Mouse (Mus musculus) CH12.LX (cell line): ENCODE data around the gene Spata20. TPM values are rescaled to one million over a fixed set of nuclear protein-coding genes. Genes with fewer than 3 reads are reported as not detected.

Experiments
- DNase-seq: peaks from one replicate; pipeline ENCODE4 v3.0.0-alpha.2; 2013; ENCODE audit errors: extremely low read depth
- H3K27ac ChIP-seq: 2 replicates; pipeline ENCODE4 v1.5.1; 2012; ENCODE audit warnings: low read depth, mild to moderate bottlenecking, control low read depth, moderate library complexity; ENCODE audit not compliant: insufficient read depth
- H3K27me3 ChIP-seq: replicated peaks from 2 replicates; pipeline ENCODE3; 2012; ENCODE audit warnings: inconsistent platforms
- H3K36me3 ChIP-seq, 2 experiments: replicated peaks in 1 of 2; 2 replicates each; pipeline versions ENCODE3 to v1.6.1; 2012; ENCODE audit warnings: inconsistent platforms in 1 of 2, low read length in 1 of 2, mild to moderate bottlenecking in 1 of 2, mixed read lengths in 1 of 2, moderate library complexity in 1 of 2; ENCODE audit not compliant: control insufficient read depth in 1 of 2, insufficient read depth in 1 of 2
- H3K4me1 ChIP-seq, 2 experiments: 2 replicates each; pipeline ENCODE4 v1.6.1; 2012; ENCODE audit warnings: inconsistent platforms in 1 of 2, moderate library complexity in 1 of 2; ENCODE audit not compliant: insufficient read depth in 2 of 2, control insufficient read depth in 1 of 2
- H3K4me2 ChIP-seq: 2 replicates; pipeline ENCODE4 v1.6.1; 2012; ENCODE audit warnings: low read depth, mild to moderate bottlenecking, control low read depth; ENCODE audit not compliant: poor library complexity, insufficient read depth, severe bottlenecking
- H3K4me3 ChIP-seq, 3 experiments: fragments of 150-350 bp in 1 of 3; sonication (generic) in 1 of 3; replicated peaks in 1 of 3; 2 replicates each; pipeline versions ENCODE3 to v1.5.1; 2011 to 2012; ENCODE audit warnings: low read depth in 2 of 3, low read length in 2 of 3, mild to moderate bottlenecking in 2 of 3, moderate library complexity in 2 of 3, control low read depth in 1 of 3, improper control_type of control experiment in 1 of 3, inconsistent platforms in 1 of 3, mixed read lengths in 1 of 3; ENCODE audit not compliant: poor library complexity in 1 of 3
- H3K79me2 ChIP-seq: replicated peaks from 2 replicates; pipeline ENCODE4 v1.6.1; 2012; ENCODE audit warnings: mild to moderate bottlenecking, moderate library complexity; ENCODE audit not compliant: control insufficient read depth, poor library complexity, insufficient read depth, severe bottlenecking; ENCODE audit errors: extremely low read depth
- H3K9ac ChIP-seq: 2 replicates; pipeline ENCODE4 v1.6.1; 2012; ENCODE audit warnings: low read depth, mild to moderate bottlenecking, control low read depth, moderate library complexity; ENCODE audit not compliant: insufficient read depth
- H3K9me3 ChIP-seq: replicated peaks from 2 replicates; pipeline ENCODE3; 2012; ENCODE audit warnings: low read length, inconsistent platforms, mixed read lengths
- CHD1 ChIP-seq: IDR thresholded peaks from 2 replicates; pipeline ENCODE4 v1.6.1; 2012; ENCODE audit warnings: low read depth, low read length, improper control_type of control experiment, inconsistent platforms
- CHD2 ChIP-seq: IDR thresholded peaks from 2 replicates; pipeline ENCODE4 v1.6.1; 2011; ENCODE audit warnings: low read length, improper control_type of control experiment
- CTCF ChIP-seq, 2 experiments: IDR thresholded peaks in 1 of 2; conservative IDR thresholded peaks in 1 of 2; 2 replicates each; pipeline ENCODE4 v1.5.1; 2011 to 2012; ENCODE audit warnings: low read depth in 2 of 2, low read length in 2 of 2, improper control_type of control experiment in 1 of 2, inconsistent platforms in 1 of 2, mild to moderate bottlenecking in 1 of 2, moderate library complexity in 1 of 2
- E2F4 ChIP-seq: IDR thresholded peaks from 2 replicates; pipeline ENCODE4 v1.6.1; 2011; ENCODE audit warnings: low read depth, low read length, improper control_type of control experiment; ENCODE audit not compliant: insufficient replicate concordance
- EP300 ChIP-seq: IDR thresholded peaks from 2 replicates; pipeline ENCODE4 v1.6.1; 2011; ENCODE audit warnings: low read length, improper control_type of control experiment
- JUN ChIP-seq: IDR thresholded peaks from 2 replicates; pipeline ENCODE4 v1.6.1; 2011; ENCODE audit warnings: low read depth, mild to moderate bottlenecking, low read length, improper control_type of control experiment, moderate library complexity; ENCODE audit not compliant: insufficient read depth
- MAFK ChIP-seq: IDR thresholded peaks from 2 replicates; pipeline ENCODE4 v1.6.1; 2011; ENCODE audit warnings: low read length, improper control_type of control experiment; ENCODE audit not compliant: insufficient replicate concordance
- MEF2A ChIP-seq: IDR thresholded peaks from 2 replicates; pipeline ENCODE4 v1.6.1; 2014; ENCODE audit warnings: low read depth, mild to moderate bottlenecking, inconsistent platforms, low read length, improper control_type of control experiment, borderline replicate concordance
- MXI1 ChIP-seq: IDR thresholded peaks from 2 replicates; pipeline ENCODE4 v1.6.1; 2011; ENCODE audit warnings: mild to moderate bottlenecking, low read depth, low read length, improper control_type of control experiment
- MYC ChIP-seq: IDR thresholded peaks from 2 replicates; pipeline ENCODE4 v1.6.1; 2011; ENCODE audit warnings: low read depth, mild to moderate bottlenecking, improper control_type of control experiment, low read length
- NRF1 ChIP-seq: IDR thresholded peaks from 2 replicates; pipeline ENCODE4 v1.6.1; 2014; ENCODE audit warnings: low read depth, mild to moderate bottlenecking, inconsistent platforms, low read length, improper control_type of control experiment, moderate library complexity
- PAX5 ChIP-seq: IDR thresholded peaks from 2 replicates; pipeline ENCODE4 v1.6.1; 2012; ENCODE audit warnings: low read length, inconsistent platforms, mixed read lengths
- POLR2AphosphoS2 ChIP-seq: IDR thresholded peaks from 2 replicates; pipeline ENCODE4 v1.6.1; 2011; ENCODE audit warnings: low read depth, low read length, improper control_type of control experiment
- RAD21 ChIP-seq: IDR thresholded peaks from 2 replicates; pipeline ENCODE4 v1.6.1; 2011; ENCODE audit warnings: low read depth, mild to moderate bottlenecking, low read length, improper control_type of control experiment, moderate library complexity
- RCOR1 ChIP-seq: conservative IDR thresholded peaks from 2 replicates; pipeline ENCODE4 v1.6.1; 2012; ENCODE audit warnings: low read depth, mild to moderate bottlenecking, inconsistent platforms, low read length, improper control_type of control experiment
- SIN3A ChIP-seq: IDR thresholded peaks from 2 replicates; pipeline ENCODE4 v1.6.1; 2012; ENCODE audit warnings: low read length, improper control_type of control experiment, inconsistent platforms
- SMC3 ChIP-seq: IDR thresholded peaks from 2 replicates; pipeline ENCODE4 v1.6.1; 2011; ENCODE audit warnings: low read depth, low read length, improper control_type of control experiment
- TCF12 ChIP-seq: IDR thresholded peaks from 2 replicates; pipeline ENCODE4 v1.6.1; 2014; ENCODE audit warnings: low read depth, mild to moderate bottlenecking, inconsistent platforms, low read length, improper control_type of control experiment
- ZKSCAN1 ChIP-seq: IDR thresholded peaks from 2 replicates; pipeline ENCODE4 v1.6.1; 2012; ENCODE audit warnings: low read depth, inconsistent platforms, low read length, improper control_type of control experiment, borderline replicate concordance
- ZMIZ1 ChIP-seq: IDR thresholded peaks from 2 replicates; pipeline ENCODE4 v1.6.1; 2012; ENCODE audit warnings: low read depth, mild to moderate bottlenecking, inconsistent platforms, low read length, improper control_type of control experiment
- dilution Hi-C: fragments of 300-500 bp; cut with MboI; formaldehyde crosslinking; loops from 2 replicates; pipeline ENCODE4 v1.14.3; 2020; ENCODE audit warnings: low sequenced_read_pairs; ENCODE audit not compliant: extremely low pct_unique_long_range_greater_than_20kb, extremely low pct_ligation_motif_present
- in situ Hi-C: fragments of 300-500 bp; cut with MboI; formaldehyde crosslinking; loops from 3 replicates; pipeline ENCODE4 v1.14.3; 2019; ENCODE audit warnings: low sequenced_read_pairs, low pct_ligation_motif_present, low pct_unique_long_range_greater_than_20kb, mixed read lengths
- polyA plus RNA-seq: library from polyadenylated mRNA; unstranded; fragments of >175 nt; gene quantifications from 2 replicates; pipeline ENCODE4 v1.2.1, GENCODE M21; 2012; ENCODE audit warnings: low read depth; ENCODE audit not compliant: insufficient read length
- total RNA-seq, 2 experiments: library from RNA; depleted of rRNA; stranded (reverse); fragments of 300-350 nt in 1 of 2; fragments of >200 nt in 1 of 2; gene quantifications; 2 replicates each; pipeline ENCODE4 v1.2.3; 2012 to 2014

Gene Spata20
- total and polyA plus RNA-seq, 3 experiments = not detected

DNA sequence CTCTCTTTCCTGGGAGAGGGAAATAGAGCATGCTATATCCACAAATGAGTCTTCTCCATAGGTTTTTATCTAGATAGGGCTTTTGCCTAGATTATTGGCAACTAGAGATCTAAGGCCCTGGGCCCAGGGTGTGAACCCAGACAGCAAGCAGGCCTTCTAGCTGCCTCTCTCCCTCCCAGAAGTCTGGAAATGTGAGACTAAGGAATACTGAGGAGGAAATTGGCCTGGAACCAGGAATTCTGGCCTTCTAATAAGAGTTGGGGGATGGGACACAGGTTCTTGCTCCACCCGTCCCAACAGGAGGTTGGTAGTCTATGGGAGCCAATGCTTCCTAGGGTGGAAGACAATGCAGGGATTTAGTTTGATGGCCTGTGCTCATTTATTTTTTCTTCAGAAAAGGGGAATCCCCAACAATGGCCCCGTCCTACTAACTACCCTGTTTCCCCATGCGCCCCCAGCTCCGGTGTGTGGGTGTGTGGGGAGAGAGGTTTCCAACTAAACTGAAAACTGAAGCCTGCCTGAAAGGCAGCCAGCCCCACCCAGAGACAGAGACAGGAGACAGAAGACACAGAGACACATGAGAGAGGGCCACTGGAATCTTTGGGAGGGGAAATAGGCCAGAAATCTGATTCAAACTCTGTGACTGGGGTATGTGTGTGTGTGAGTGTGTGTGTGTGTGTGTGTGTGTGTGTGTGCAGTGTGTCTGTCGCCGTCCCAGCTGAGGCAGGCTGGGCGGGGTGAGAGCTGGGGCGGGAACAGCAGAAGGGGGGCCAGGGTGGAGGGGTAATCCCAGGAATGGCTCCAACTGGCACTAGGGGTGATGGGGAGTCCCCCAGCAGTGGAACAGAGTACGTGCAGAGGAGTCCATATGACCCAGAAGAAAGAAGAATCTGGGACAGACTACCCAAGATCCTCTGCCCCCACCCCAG, 16.6 kb downstream of the Spata20 start (continued):
- TF ChIP-seq MEF2A (no peak), RAD21 (no peak), MXI1 (no peak), RCOR1 (no peak), PAX5 (no peak), CHD1 (no peak), MAFK (no peak), CTCF (conservative IDR thresholded peaks at IDR 0.05 in 1 of 2, IDR thresholded peaks at IDR 0.05 in 1 of 2; ENCODE audit: low read depth in 2 of 2, low read length in 2 of 2) (0 out of 4 replicates have a peak, but pooled peaks of 1 of the 2 experiments have one; percentile 2), E2F4 (no peak), ZKSCAN1 (no peak), ZMIZ1 (no peak), NRF1 (no peak)

DNA sequence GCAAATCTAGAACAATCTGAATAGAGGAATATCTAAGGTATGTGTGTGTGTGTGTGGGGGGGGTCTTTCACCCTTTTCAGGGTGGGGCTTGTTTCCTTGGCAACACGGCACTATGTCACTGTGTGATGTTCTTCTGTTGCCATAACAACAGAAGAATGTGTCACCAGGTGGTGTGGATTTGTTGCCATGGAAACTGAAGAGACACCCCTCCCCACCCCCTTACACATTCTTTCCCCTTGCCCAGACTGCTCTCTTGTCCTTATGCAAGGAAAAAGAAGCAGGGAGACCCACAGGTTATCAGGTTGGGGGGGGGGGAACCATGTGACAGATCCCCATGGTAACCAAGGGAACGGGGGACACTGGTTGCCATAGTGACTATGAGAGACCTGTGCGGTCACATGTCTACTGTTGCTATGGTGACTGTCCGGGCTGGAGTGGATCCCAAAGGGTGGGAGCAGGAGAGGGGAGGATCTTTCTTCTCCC, 17.4 kb downstream of the Spata20 start:
- Histone ChIP-seq H3K36me3 (no peaks in the 10 kb centered on the region), H3K27me3 (peaks cover 31% of the 10 kb centered on the region), H3K9ac (no peak overlapping the region), H3K27ac (no peak overlapping the region), H3K79me2 (no peaks in the 10 kb centered on the region), H3K4me2 (no peak overlapping the region), H3K4me1 (peaks cover 12 to 58% of the 10 kb centered on the region in 2 experiments), H3K9me3 (no peaks in the 10 kb centered on the region), H3K4me3 (no peak overlapping the region)
- in situ Hi-C loops (no loop called here), dilution Hi-C loops (no loop called here)
- DNase-seq = no peak
- no peak for TF ChIP-seq SMC3
- TF ChIP-seq E2F4 = no peak
- TF ChIP-seq ZMIZ1 = no peak
- no peak for TF ChIP-seq TCF12
- no peak for TF ChIP-seq MAFK
- no peak for TF ChIP-seq RCOR1
- TF ChIP-seq MEF2A = no peak
- TF ChIP-seq CTCF (conservative IDR thresholded peaks at IDR 0.05 in 1 of 2, IDR thresholded peaks at IDR 0.05 in 1 of 2; ENCODE audit: low read depth in 2 of 2, low read length in 2 of 2) = no peak
- TF ChIP-seq EP300 = no peak
- TF ChIP-seq SIN3A = no peak
- TF ChIP-seq CHD2 = no peak
- no peak for TF ChIP-seq POLR2AphosphoS2
- no peak for TF ChIP-seq JUN
- TF ChIP-seq MYC = no peak
